Mouse (Mus musculus) liver, embryonic 14.5 days (tissue): ENCODE measurements at regions not wholly inside any gene's neighbourhood (a gene's known extent, or its start where the extent isn't known, plus 50 kb on each side); places are given as distances from the start of the nearest gene placed in this dataset.

ENCODE experiments used
- ATAC-seq: fragments of 200-750 bp; cut with Nextera tagmentation; 2 replicates; pipeline ENCODE4 v1.8.0; 2017; ENCODE audit warnings: moderate number of reproducible peaks, mild to moderate bottlenecking, moderate library complexity; ENCODE audit not compliant: insufficient read depth
- DNase-seq, 3 experiments: peaks; one replicate each; pipeline ENCODE4 v3.0.0-alpha.2; 2012 to 2013; ENCODE audit warnings: low read depth in 3 of 3, low spot score in 3 of 3
- H3K27ac ChIP-seq: fragments of 300-500 bp; sonication (generic); 2 replicates; pipeline ENCODE4 v1.5.1; 2014; ENCODE audit warnings: moderate library complexity, mild to moderate bottlenecking, control low read depth, inconsistent platforms
- H3K27me3 ChIP-seq: fragments of 300-500 bp; sonication (generic); 2 replicates; pipeline ENCODE4 v1.6.1; 2014; ENCODE audit warnings: mild to moderate bottlenecking, low read length, moderate library complexity; ENCODE audit not compliant: control insufficient read depth, insufficient read depth
- H3K36me3 ChIP-seq: fragments of 300-500 bp; sonication (generic); replicated peaks from 2 replicates; pipeline ENCODE4 v1.6.1; 2014; ENCODE audit warnings: low read depth; ENCODE audit not compliant: control insufficient read depth, insufficient read depth
- H3K4me1 ChIP-seq, 2 experiments: fragments of 200-500 bp in 1 of 2; fragments of 300-500 bp in 1 of 2; sonication (generic) in 1 of 2; replicated peaks; 2 replicates each; pipeline ENCODE4 v1.6.1; 2012 to 2014; ENCODE audit warnings: antibody characterized with exemption in 1 of 2, inconsistent platforms in 1 of 2, low read length in 1 of 2; ENCODE audit not compliant: control insufficient read depth in 2 of 2, insufficient read depth in 2 of 2
- H3K4me2 ChIP-seq: fragments of 300-500 bp; sonication (generic); 2 replicates; pipeline ENCODE4 v1.6.1; 2014; ENCODE audit warnings: low read depth, mild to moderate bottlenecking, control low read depth, moderate library complexity
- H3K4me3 ChIP-seq, 2 experiments: fragments of 200-500 bp in 1 of 2; fragments of 300-500 bp in 1 of 2; sonication (generic) in 1 of 2; 2 replicates each; pipeline ENCODE4 v1.5.1; 2012 to 2014; ENCODE audit warnings: low read depth in 2 of 2, low read length in 2 of 2, mild to moderate bottlenecking in 2 of 2, control low read depth in 1 of 2, inconsistent platforms in 1 of 2, moderate library complexity in 1 of 2; ENCODE audit not compliant: insufficient read depth in 1 of 2
- H3K9ac ChIP-seq: fragments of 300-500 bp; sonication (generic); replicated peaks from 2 replicates; pipeline ENCODE4 v1.6.1; 2014; ENCODE audit warnings: mild to moderate bottlenecking, control low read depth, moderate library complexity
- H3K9me3 ChIP-seq: fragments of 300-500 bp; sonication (generic); 2 replicates; pipeline ENCODE4 v1.6.1; 2016; ENCODE audit warnings: low read length, mixed read lengths; ENCODE audit not compliant: control insufficient read depth
- CTCF ChIP-seq: IDR thresholded peaks from 2 replicates; pipeline ENCODE4 v1.5.1; 2016; ENCODE audit warnings: antibody characterized with exemption, low read depth, control low read depth
- EP300 ChIP-seq: IDR thresholded peaks from 2 replicates; pipeline ENCODE4 v1.6.1; 2016; ENCODE audit warnings: antibody characterized with exemption, low read depth
- WGBS: fragments of 180-500 bp; shearing (Covaris S2); extraction: QIAGEN DNeasy Blood & Tissue Kit; methylation state at CpG from one replicate; pipeline ENCODE4 v1.1.7; 2014; ENCODE audit not compliant: insufficient replicate concordance; 5-methylcytosine and 5-hydroxymethylcytosine counted together

DNA sequence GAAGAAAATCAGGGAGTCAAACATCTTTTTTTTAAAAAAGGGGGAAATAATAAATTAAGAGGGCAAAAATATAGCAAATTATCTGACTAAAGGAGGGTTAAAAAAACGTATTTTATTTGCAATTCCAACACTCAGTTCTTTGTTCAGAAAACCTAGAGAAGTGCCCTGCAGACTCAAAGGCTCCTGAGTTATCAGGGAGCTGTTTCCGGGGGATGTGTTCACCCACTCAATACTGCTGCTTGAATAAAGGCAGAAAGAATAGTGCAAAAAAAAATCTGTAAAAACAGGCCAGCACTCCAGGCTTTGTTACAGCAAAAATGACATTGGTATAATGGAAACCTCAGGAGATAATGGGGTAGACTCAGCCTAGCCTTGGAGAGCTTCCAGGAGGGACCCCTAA lies 270.6 kb downstream of the Inhba start:
- H3K4me2 ChIP-seq = no peak overlapping the region
- 29% methylated on average over 2 of the region's 2 CpGs for WGBS
- DNase-seq = no peak
- H3K9ac ChIP-seq = no peak overlapping the region
- H3K9me3 ChIP-seq = no peaks in the 10 kb centered on the region
- H3K36me3 ChIP-seq = no peaks in the 10 kb centered on the region
- H3K27ac ChIP-seq = no peak overlapping the region
- peaks cover 0 to 10% of the 10 kb centered on the region in 2 experiments; a peak in 2 of 4 replicates for H3K4me1 ChIP-seq
- TF ChIP-seq EP300 = no peak
- TF ChIP-seq CTCF = no peak
- no peak overlapping the region for H3K4me3 ChIP-seq
- ATAC-seq = no peak
- H3K27me3 ChIP-seq = no peaks in the 10 kb centered on the region

- WGBS = 65% methylated on average over 4 of the region's 4 CpGs
- H3K27me3 ChIP-seq = no peaks in the 10 kb centered on the region
- ATAC-seq (no peak), DNase-seq (no peak)
- no peak overlapping the region for H3K27ac ChIP-seq
- no peak overlapping the region for H3K4me3 ChIP-seq
- no peak overlapping the region for H3K4me2 ChIP-seq
- H3K36me3 ChIP-seq = no peaks in the 10 kb centered on the region
- no peaks in the 10 kb centered on the region for H3K9me3 ChIP-seq
- no peak overlapping the region for H3K9ac ChIP-seq
- TF ChIP-seq CTCF (no peak), EP300 (no peak)
- H3K4me1 ChIP-seq = peaks cover 0 to 10% of the 10 kb centered on the region in 2 experiments; a peak in 2 of 4 replicates
Measured at GRCm38 (mm10) chr13:16283336-16283735, 271.7 kb downstream of the Inhba start.

DNA sequence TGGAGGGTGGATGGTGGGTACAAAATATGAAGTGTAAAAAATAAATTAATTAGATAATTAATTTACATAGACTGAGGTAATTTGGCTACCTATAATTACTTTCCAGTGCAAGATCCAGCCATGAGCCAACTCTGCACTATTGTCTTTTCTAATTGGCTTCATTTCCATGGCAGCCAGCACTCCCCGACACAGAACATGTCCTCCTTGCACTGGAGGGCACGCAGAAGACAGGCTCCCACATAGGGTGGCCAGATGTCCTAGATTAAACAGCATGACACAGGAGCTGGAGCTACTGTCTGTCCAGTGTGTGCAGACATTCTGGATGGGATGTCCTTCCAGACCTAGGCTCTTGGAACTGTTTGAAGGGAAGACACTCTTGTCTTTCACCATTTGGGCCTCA lies 278.0 kb downstream of the Inhba start:
- Histone ChIP-seq H3K9ac (no peak overlapping the region), H3K4me3 (no peak overlapping the region), H3K27me3 (no peaks in the 10 kb centered on the region), H3K9me3 (no peaks in the 10 kb centered on the region), H3K27ac (no peak overlapping the region), H3K36me3 (no peaks in the 10 kb centered on the region), H3K4me1 (peaks cover 0 to 5% of the 10 kb centered on the region in 2 experiments; a peak in 2 of 4 replicates), H3K4me2 (no peak overlapping the region)
- WGBS = 72% methylated on average over 2 of the region's 2 CpGs
- DNase-seq (no peak), ATAC-seq (no peak)
- TF ChIP-seq CTCF (no peak), EP300 (no peak)

DNA sequence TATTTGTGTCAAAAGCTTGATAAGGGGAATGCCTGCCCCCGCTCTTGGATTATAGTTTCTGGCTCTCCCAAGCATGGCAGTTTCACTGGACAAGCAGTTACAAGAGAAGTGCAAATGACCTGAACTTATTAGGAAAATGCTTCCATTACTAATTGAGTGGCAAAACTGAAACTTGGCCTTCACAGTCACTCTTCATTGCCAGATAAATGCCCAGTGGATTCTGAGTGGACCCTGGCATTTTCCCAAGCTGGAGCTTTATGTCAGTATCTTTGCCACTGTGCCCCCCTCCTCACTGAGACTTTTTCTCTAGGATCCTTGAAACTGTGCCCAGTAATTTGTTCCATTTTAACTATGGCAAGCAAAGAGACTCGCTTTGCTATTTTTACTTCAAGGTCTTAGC lies 279.1 kb downstream of the Inhba start:
- DNase-seq = no peak
- no peak overlapping the region for H3K4me3 ChIP-seq
- WGBS = 60% methylated on average over 2 of the region's 2 CpGs
- H3K36me3 ChIP-seq = no peaks in the 10 kb centered on the region
- peaks cover 0 to 5% of the 10 kb centered on the region in 2 experiments; a peak in 2 of 4 replicates for H3K4me1 ChIP-seq
- no peaks in the 10 kb centered on the region for H3K27me3 ChIP-seq
- TF ChIP-seq CTCF (no peak), EP300 (no peak)
- H3K4me2 ChIP-seq = no peak overlapping the region
- H3K27ac ChIP-seq = no peak overlapping the region
- no peaks in the 10 kb centered on the region for H3K9me3 ChIP-seq
- ATAC-seq = no peak
- H3K9ac ChIP-seq = no peak overlapping the region

GRCm38 (mm10) chr13:16291661-16292291 lies 280.1 kb downstream of the Inhba start:
- ATAC-seq = peak; percentile 81
- no peak overlapping the region for H3K4me2 ChIP-seq
- H3K36me3 ChIP-seq = no peaks in the 10 kb centered on the region
- no peaks in the 10 kb centered on the region for H3K9me3 ChIP-seq
- WGBS = 47% methylated on average over 6 of the region's 6 CpGs
- H3K4me3 ChIP-seq = no peak overlapping the region
- H3K27ac ChIP-seq = no peak overlapping the region
- H3K9ac ChIP-seq = no peak overlapping the region
- H3K27me3 ChIP-seq = no peaks in the 10 kb centered on the region
- peaks cover 0 to 5% of the 10 kb centered on the region in 2 experiments; a peak in 2 of 4 replicates for H3K4me1 ChIP-seq
- DNase-seq = peak in 2 of 3 experiments; percentile 13 to 17
- no peak for TF ChIP-seq CTCF
- TF ChIP-seq EP300 = no peak
